Mouse (Mus musculus) kidney, embryonic 15.5 days (tissue): ENCODE measurements around the gene 4930438A08Rik. TPM values are rescaled to one million over a fixed set of nuclear protein-coding genes. Genes with fewer than 3 reads are reported as not detected.
"Not testable (repeated sequence)": the region's sequence is repeated elsewhere in the genome, so short reads cannot be mapped to it uniquely, and the experiment has no call there.

ENCODE experiments used
- ATAC-seq: fragments of 200-750 bp; cut with Nextera tagmentation; replicated peaks from 2 replicates; pipeline ENCODE4 v1.8.0; 2017; ENCODE audit warnings: moderate TSS enrichment; ENCODE audit not compliant: low FRiP score
- H3K27ac ChIP-seq: fragments of 300-500 bp; sonication (generic); 2 replicates; pipeline ENCODE4 v1.5.1; 2015; ENCODE audit warnings: mild to moderate bottlenecking, inconsistent platforms
- H3K27me3 ChIP-seq: fragments of 300-500 bp; sonication (generic); 2 replicates; pipeline ENCODE4 v1.6.1; 2015; ENCODE audit warnings: inconsistent platforms
- H3K36me3 ChIP-seq: fragments of 300-500 bp; sonication (generic); 2 replicates; pipeline ENCODE4 v1.6.1; 2015; ENCODE audit warnings: inconsistent platforms
- H3K4me1 ChIP-seq: fragments of 300-500 bp; sonication (generic); 2 replicates; pipeline ENCODE4 v1.6.1; 2015; ENCODE audit warnings: inconsistent platforms
- H3K4me2 ChIP-seq: fragments of 300-500 bp; sonication (generic); 2 replicates; pipeline ENCODE4 v1.6.1; 2015; ENCODE audit warnings: moderate library complexity, mild to moderate bottlenecking, inconsistent platforms
- H3K4me3 ChIP-seq: fragments of 300-500 bp; sonication (generic); replicated peaks from 2 replicates; pipeline ENCODE4 v1.5.1; 2015; ENCODE audit warnings: mild to moderate bottlenecking, inconsistent platforms
- H3K9ac ChIP-seq: fragments of 300-500 bp; sonication (generic); 2 replicates; pipeline ENCODE4 v1.6.1; 2015; ENCODE audit warnings: mild to moderate bottlenecking, inconsistent platforms
- H3K9me3 ChIP-seq: fragments of 300-500 bp; sonication (generic); replicated peaks from 2 replicates; pipeline ENCODE4 v1.6.1; 2016; ENCODE audit warnings: inconsistent platforms
- WGBS: fragments of 180-500 bp; shearing (Covaris S2); methylation state at CpG from one replicate; pipeline ENCODE4 v1.1.7; 2015; ENCODE audit warnings: mixed read lengths; 5-methylcytosine and 5-hydroxymethylcytosine counted together
- polyA plus RNA-seq: library from polyadenylated mRNA; unstranded; fragments of >200 nt; fragmentation: Nextera tagmentation; extraction: Ambion mirVana; gene quantifications from 2 replicates; pipeline ENCODE4 v1.2.1, GENCODE M21; 2015

The 4930438A08Rik gene
- polyA plus RNA-seq, result 0.18 TPM in 1 of 2 replicates, not detected in the other

- WGBS, result 57% methylated on average over 2 of the region's 2 CpGs
- no peaks in the 10 kb centered on the region for H3K4me1 ChIP-seq
- ATAC-seq, result no peak
Observed at GRCm38 (mm10) chr11:58274572-58274971, at the start of gene 4930438A08Rik. Gene 4930438A08Rik (plus strand): TSS chr11:58274799.

GRCm38 (mm10) chr11:58224872-58225271 lies 49.7 kb upstream of the 4930438A08Rik start:
- H3K9ac ChIP-seq, H3K9me3 ChIP-seq, H3K27me3 ChIP-seq, H3K4me3 ChIP-seq, ATAC-seq, H3K4me2 ChIP-seq, H3K36me3 ChIP-seq: not testable (repeated sequence)
- Histone ChIP-seq H3K27ac (peak overlapping the region; percentile 71; the same call in 1 of the 2 replicates), H3K4me1 (peaks cover 26% of the 10 kb centered on the region)
- 68% methylated on average over 2 of the region's 2 CpGs for WGBS

More at GRCm38 (mm10) chr11:58274572-58274971, at the start of gene 4930438A08Rik:
- Histone ChIP-seq H3K4me2 (no peak within 1 kb of the TSS), H3K27me3 (no peaks in the 10 kb centered on the region), H3K36me3 (no peaks in the 10 kb centered on the region), H3K9me3 (no peaks in the 10 kb centered on the region), H3K9ac (no peak within 1 kb of the TSS), H3K27ac (no peak within 1 kb of the TSS), H3K4me3 (no peak within 1 kb of the TSS)

- H3K9me3 ChIP-seq, result no peaks in the 10 kb centered on the region
- no peaks in the 10 kb centered on the region for H3K27me3 ChIP-seq
- no peak overlapping the region for H3K9ac ChIP-seq
- H3K4me2 ChIP-seq, result no peak overlapping the region
- peak overlapping the region; percentile 71; the same call in 1 of the 2 replicates for H3K27ac ChIP-seq
- WGBS, result 5% methylated on average over 5 of the region's 5 CpGs
- ATAC-seq, result peak; percentile 66
- peaks cover 26% of the 10 kb centered on the region for H3K4me1 ChIP-seq
- no peak overlapping the region for H3K4me3 ChIP-seq
- no peaks in the 10 kb centered on the region for H3K36me3 ChIP-seq
Observed at GRCm38 (mm10) chr11:58225655-58226054, 48.9 kb upstream of the 4930438A08Rik start.

- H3K9ac ChIP-seq, result no peak overlapping the region
- no peak for ATAC-seq
- no peak overlapping the region for H3K4me2 ChIP-seq
- no peaks in the 10 kb centered on the region for H3K9me3 ChIP-seq
- H3K4me3 ChIP-seq, result no peak overlapping the region
- H3K36me3 ChIP-seq, result no peaks in the 10 kb centered on the region
- H3K27me3 ChIP-seq, result no peaks in the 10 kb centered on the region
- no peak overlapping the region for H3K27ac ChIP-seq
- H3K4me1 ChIP-seq, result peaks cover 26% of the 10 kb centered on the region
Observed at GRCm38 (mm10) chr11:58226425-58226824, 48.2 kb upstream of the 4930438A08Rik start.

GRCm38 (mm10) chr11:58228021-58228420 lies 46.6 kb upstream of the 4930438A08Rik start:
- not testable (repeated sequence) for ATAC-seq, H3K9me3 ChIP-seq, H3K4me3 ChIP-seq, H3K4me2 ChIP-seq, H3K27me3 ChIP-seq, H3K9ac ChIP-seq, H3K27ac ChIP-seq, H3K36me3 ChIP-seq
- WGBS, result 93% methylated on average over 2 of the region's 2 CpGs
- H3K4me1 ChIP-seq, result peaks cover 25% of the 10 kb centered on the region

- Histone ChIP-seq H3K9ac (no peak overlapping the region), H3K27ac (no peak overlapping the region), H3K36me3 (no peaks in the 10 kb centered on the region), H3K4me1 (peaks cover 4% of the 10 kb centered on the region), H3K27me3 (no peaks in the 10 kb centered on the region), H3K9me3 (no peaks in the 10 kb centered on the region), H3K4me3 (no peak overlapping the region), H3K4me2 (no peak overlapping the region)
- WGBS, result 62% methylated on average over 16 of the region's 16 CpGs
- ATAC-seq, result no peak
Observed at GRCm38 (mm10) chr11:58230396-58230910, 44.1 kb upstream of the 4930438A08Rik start.

GRCm38 (mm10) chr11:58231156-58231555 lies 43.4 kb upstream of the 4930438A08Rik start:
- H3K4me3 ChIP-seq, result no peak overlapping the region
- H3K27ac ChIP-seq, result no peak overlapping the region
- H3K36me3 ChIP-seq, result no peaks in the 10 kb centered on the region
- no peaks in the 10 kb centered on the region for H3K9me3 ChIP-seq
- no peak for ATAC-seq
- H3K9ac ChIP-seq, result no peak overlapping the region
- H3K27me3 ChIP-seq, result no peaks in the 10 kb centered on the region
- no peaks in the 10 kb centered on the region for H3K4me1 ChIP-seq
- H3K4me2 ChIP-seq, result no peak overlapping the region
- 85% methylated on average over 8 of the region's 8 CpGs for WGBS

GRCm38 (mm10) chr11:58234551-58234950 lies 40.0 kb upstream of the 4930438A08Rik start:
- not testable (repeated sequence) for H3K4me2 ChIP-seq, H3K27me3 ChIP-seq, H3K9me3 ChIP-seq, H3K36me3 ChIP-seq, ATAC-seq, H3K4me1 ChIP-seq, H3K27ac ChIP-seq, H3K4me3 ChIP-seq, H3K9ac ChIP-seq
- 76% methylated on average over 3 of the region's 3 CpGs for WGBS

- Histone ChIP-seq H3K9me3 (no peaks in the 10 kb centered on the region), H3K4me2 (no peak overlapping the region), H3K27me3 (no peaks in the 10 kb centered on the region), H3K4me3 (no peak overlapping the region), H3K36me3 (no peaks in the 10 kb centered on the region), H3K27ac (no peak overlapping the region), H3K9ac (no peak overlapping the region), H3K4me1 (peaks cover 6% of the 10 kb centered on the region; the same call in 1 of the 2 replicates)
- no peak for ATAC-seq
- 16% methylated on average over 6 of the region's 6 CpGs for WGBS
Observed at GRCm38 (mm10) chr11:58235152-58235551, 39.4 kb upstream of the 4930438A08Rik start.

GRCm38 (mm10) chr11:58238840-58239791 lies 35.5 kb upstream of the 4930438A08Rik start:
- H3K36me3 ChIP-seq, result no peaks in the 10 kb centered on the region
- WGBS, result 1% methylated on average over 37 of the region's 37 CpGs
- no peaks in the 10 kb centered on the region for H3K9me3 ChIP-seq
- H3K27me3 ChIP-seq, result 0 out of 2 replicates have a peak, but pooled peaks cover 3% of the 10 kb centered on the region
- H3K4me1 ChIP-seq, result peaks cover 6% of the 10 kb centered on the region; the same call in 1 of the 2 replicates
- H3K9ac ChIP-seq, result 0 out of 2 replicates have a peak overlapping the region, but pooled peaks have one; percentile 31
- no peak overlapping the region for H3K27ac ChIP-seq
- peak overlapping the region; percentile 51 for H3K4me3 ChIP-seq
- peak; percentile 96 for ATAC-seq
- peak overlapping the region; percentile 87 for H3K4me2 ChIP-seq

- Histone ChIP-seq H3K36me3 (no peaks in the 10 kb centered on the region), H3K27ac (no peak overlapping the region), H3K4me1 (no peaks in the 10 kb centered on the region), H3K9ac (no peak overlapping the region), H3K4me3 (no peak overlapping the region), H3K4me2 (no peak overlapping the region), H3K27me3 (peaks cover 7% of the 10 kb centered on the region; the same call in 1 of the 2 replicates), H3K9me3 (no peaks in the 10 kb centered on the region)
- no peak for ATAC-seq
- 36% methylated on average over 4 of the region's 4 CpGs for WGBS
Observed at GRCm38 (mm10) chr11:58247294-58247693, 27.3 kb upstream of the 4930438A08Rik start.
